Mouse (Mus musculus) neural tube, embryonic 10.5 days (tissue): ENCODE results near the gene Pxk.

Experiments
- DNase-seq: peaks from one replicate; pipeline ENCODE4 v3.0.0-alpha.2; 2017; ENCODE audit warnings: low spot score; ENCODE audit errors: extremely low spot score

Gene Pxk

GRCm38 (mm10) chr14:8192727-8193126, 94.7 kb downstream of the Pxk start:
- no peak for DNase-seq

- no peak for DNase-seq
Observed at GRCm38 (mm10) chr14:8200769-8201168, 102.8 kb downstream of the Pxk start.

GRCm38 (mm10) chr14:8201715-8202114, 103.7 kb downstream of the Pxk start:
- DNase-seq: no peak

GRCm38 (mm10) chr14:8206179-8206910, 108.3 kb downstream of the Pxk start:
- no peak for DNase-seq

GRCm38 (mm10) chr14:8207105-8207504, 109.1 kb downstream of the Pxk start:
- peak; percentile 44 for DNase-seq

GRCm38 (mm10) chr14:8207543-8207942, 109.5 kb downstream of the Pxk start:
- no peak for DNase-seq

- DNase-seq: no peak
Observed at GRCm38 (mm10) chr14:8208876-8209275, 110.9 kb downstream of the Pxk start.

GRCm38 (mm10) chr14:8209896-8210295, 111.9 kb downstream of the Pxk start:
- no peak for DNase-seq

GRCm38 (mm10) chr14:8212996-8213395, 115.0 kb downstream of the Pxk start:
- no peak for DNase-seq

- peak; percentile 98 for DNase-seq
Observed at GRCm38 (mm10) chr14:8213803-8214224, 115.8 kb downstream of the Pxk start, which contains the start of gene Kctd6. Kctd6 (plus strand) TSS chr14:8214140.
